Mouse (Mus musculus) hindbrain, embryonic 15.5 days (tissue): ENCODE measurements around the gene U90926. TPM values are rescaled to one million over a fixed set of nuclear protein-coding genes. Genes with fewer than 3 reads are reported as not detected.

ENCODE experiments used
- ATAC-seq: fragments of 200-750 bp; cut with Nextera tagmentation; 2 replicates; pipeline ENCODE4 v1.8.0; 2017; ENCODE audit warnings: low read depth, moderate number of reproducible peaks, moderate TSS enrichment; ENCODE audit not compliant: low FRiP score
- H3K27ac ChIP-seq: fragments of 300-500 bp; sonication (generic); replicated peaks from 2 replicates; pipeline ENCODE4 v1.5.1; 2015; ENCODE audit warnings: mild to moderate bottlenecking, inconsistent platforms
- H3K27me3 ChIP-seq: fragments of 300-500 bp; sonication (generic); 2 replicates; pipeline ENCODE4 v1.6.1; 2015; ENCODE audit warnings: control low read depth, inconsistent platforms
- H3K36me3 ChIP-seq: fragments of 300-500 bp; sonication (generic); 2 replicates; pipeline ENCODE4 v1.6.1; 2015; ENCODE audit warnings: control low read depth, inconsistent platforms
- H3K4me1 ChIP-seq: fragments of 300-500 bp; sonication (generic); replicated peaks from 2 replicates; pipeline ENCODE4 v1.6.1; 2015; ENCODE audit warnings: control low read depth, inconsistent platforms
- H3K4me2 ChIP-seq: fragments of 300-500 bp; sonication (generic); 2 replicates; pipeline ENCODE4 v1.6.1; 2015; ENCODE audit warnings: moderate library complexity, mild to moderate bottlenecking, inconsistent platforms
- H3K4me3 ChIP-seq: fragments of 300-500 bp; sonication (generic); 2 replicates; pipeline ENCODE4 v1.5.1; 2015; ENCODE audit warnings: mild to moderate bottlenecking, inconsistent platforms
- H3K9ac ChIP-seq: fragments of 300-500 bp; sonication (generic); 2 replicates; pipeline ENCODE4 v1.6.1; 2015; ENCODE audit warnings: inconsistent platforms
- H3K9me3 ChIP-seq: fragments of 300-500 bp; sonication (generic); 2 replicates; pipeline ENCODE4 v1.6.1; 2016; ENCODE audit warnings: control low read depth, inconsistent platforms
- WGBS: fragments of 180-500 bp; shearing (Covaris S2); methylation state at CpG from one replicate; pipeline ENCODE4 v1.1.7; 2015; 5-methylcytosine and 5-hydroxymethylcytosine counted together
- polyA plus RNA-seq: library from polyadenylated mRNA; unstranded; fragments of >200 nt; fragmentation: Nextera tagmentation; extraction: Ambion mirVana; gene quantifications from 2 replicates; pipeline ENCODE4 v1.2.1, GENCODE M21; 2015

The U90926 gene
- polyA plus RNA-seq, 1 experiment from 2014 or later = not detected

DNA sequence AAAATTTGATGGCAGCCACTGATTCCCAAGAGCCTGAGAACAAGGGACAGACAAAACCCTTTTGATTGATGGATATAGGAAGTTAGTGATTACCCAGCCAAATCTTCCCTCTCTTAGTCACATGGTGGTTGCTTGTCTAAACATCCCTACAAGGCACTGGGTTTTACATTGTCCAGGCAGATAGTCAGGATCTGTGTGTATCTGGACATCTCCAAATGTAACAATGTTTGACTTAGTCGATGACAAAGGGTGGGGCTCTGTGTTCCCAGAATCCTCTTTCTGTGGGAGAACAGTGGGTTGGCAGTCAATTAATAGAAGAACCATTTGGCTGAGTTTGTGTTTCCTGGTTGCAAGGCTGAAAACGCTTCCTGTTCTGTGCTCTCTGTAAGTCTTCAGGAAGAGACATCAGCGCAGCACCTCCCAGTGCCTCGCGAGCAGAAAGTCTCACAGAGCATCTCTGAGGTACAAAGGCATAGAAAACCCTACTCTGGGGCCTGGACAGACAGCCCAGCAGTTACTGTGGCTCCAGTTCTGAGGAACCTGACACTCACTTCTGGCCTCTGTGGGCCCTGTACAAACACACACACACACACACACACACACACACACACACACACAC lies 19.8 kb upstream of the U90926 start:
- H3K36me3 ChIP-seq = no peaks in the 10 kb centered on the region
- ATAC-seq = no peak
- no peak overlapping the region for H3K4me3 ChIP-seq
- H3K4me1 ChIP-seq = no peaks in the 10 kb centered on the region
- H3K27me3 ChIP-seq = no peaks in the 10 kb centered on the region
- WGBS = 70% methylated on average over 5 of the region's 5 CpGs
- no peak overlapping the region for H3K27ac ChIP-seq
- H3K9me3 ChIP-seq = no peaks in the 10 kb centered on the region
- H3K4me2 ChIP-seq = no peak overlapping the region
- H3K9ac ChIP-seq = no peak overlapping the region

DNA sequence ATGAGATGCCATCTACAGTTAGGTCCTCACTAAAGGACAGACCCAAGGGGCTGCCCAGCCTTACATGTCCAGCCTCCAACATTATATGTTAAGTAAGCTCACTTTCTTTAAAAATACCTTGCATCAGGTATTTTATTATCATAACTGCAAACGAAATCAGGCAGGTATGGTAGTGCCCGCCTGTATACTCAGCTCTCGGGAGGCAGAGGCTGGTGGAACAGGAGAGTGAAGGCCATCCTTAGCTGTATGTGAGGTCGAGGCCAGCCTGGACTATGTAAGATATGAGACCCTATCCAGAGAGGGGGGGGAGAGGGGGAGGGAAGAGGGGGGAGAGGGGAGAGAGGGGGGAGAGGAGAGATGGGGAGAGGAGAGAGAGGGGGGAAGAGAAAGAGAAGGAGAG lies 18.2 kb upstream of the U90926 start:
- no peaks in the 10 kb centered on the region for H3K4me1 ChIP-seq
- H3K4me3 ChIP-seq = no peak overlapping the region
- H3K9me3 ChIP-seq = no peaks in the 10 kb centered on the region
- H3K4me2 ChIP-seq = no peak overlapping the region
- no peaks in the 10 kb centered on the region for H3K27me3 ChIP-seq
- no peak for ATAC-seq
- WGBS = 82% methylated on average over 4 of the region's 4 CpGs
- no peak overlapping the region for H3K27ac ChIP-seq
- no peak overlapping the region for H3K9ac ChIP-seq
- H3K36me3 ChIP-seq = no peaks in the 10 kb centered on the region

DNA sequence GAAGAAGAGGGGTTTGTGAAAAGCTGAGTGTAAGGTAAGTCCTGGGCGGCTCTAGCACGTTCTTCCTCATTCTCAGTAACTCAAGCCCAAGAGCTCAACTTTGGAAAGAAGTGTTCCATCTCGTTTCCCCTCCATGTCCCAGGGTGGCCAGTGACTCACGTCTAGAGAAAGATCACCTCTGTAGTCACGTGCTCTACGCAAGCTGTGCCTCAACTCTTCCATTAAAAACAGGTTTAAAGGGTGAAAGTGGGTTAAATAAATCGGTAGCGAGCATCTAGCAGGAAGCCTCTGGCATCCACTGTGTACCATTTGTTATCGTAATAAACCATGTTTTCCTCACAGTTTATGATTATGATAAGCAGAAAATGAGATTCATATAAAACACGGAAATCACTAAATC lies 16.6 kb upstream of the U90926 start:
- H3K27ac ChIP-seq = no peak overlapping the region
- H3K4me1 ChIP-seq = no peaks in the 10 kb centered on the region
- H3K4me2 ChIP-seq = no peak overlapping the region
- H3K36me3 ChIP-seq = no peaks in the 10 kb centered on the region
- H3K4me3 ChIP-seq = no peak overlapping the region
- no peak overlapping the region for H3K9ac ChIP-seq
- H3K9me3 ChIP-seq = no peaks in the 10 kb centered on the region
- WGBS = 82% methylated on average over 10 of the region's 10 CpGs
- no peak for ATAC-seq
- H3K27me3 ChIP-seq = no peaks in the 10 kb centered on the region

DNA sequence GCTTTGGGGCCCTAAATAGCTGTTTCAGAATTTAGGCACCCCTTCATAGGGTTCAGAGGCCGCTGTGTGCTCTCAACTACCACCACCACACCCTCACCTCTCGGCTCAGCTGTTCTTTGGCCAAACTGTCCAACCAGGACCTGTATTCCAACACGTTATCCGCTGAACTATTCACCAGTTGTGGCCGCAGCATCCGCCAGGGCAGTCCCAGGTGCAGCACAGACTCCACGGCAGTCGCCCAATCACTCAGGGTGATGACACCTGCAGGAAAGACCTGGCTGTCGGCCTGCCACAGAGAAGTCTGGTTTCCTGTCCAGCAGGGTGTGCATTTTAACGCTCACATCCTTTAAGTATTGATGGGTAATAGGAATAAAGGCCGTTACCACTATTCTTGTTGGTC lies 15.1 kb upstream of the U90926 start:
- no peaks in the 10 kb centered on the region for H3K9me3 ChIP-seq
- no peaks in the 10 kb centered on the region for H3K36me3 ChIP-seq
- no peak overlapping the region for H3K4me2 ChIP-seq
- no peak overlapping the region for H3K4me3 ChIP-seq
- H3K9ac ChIP-seq = no peak overlapping the region
- H3K27me3 ChIP-seq = no peaks in the 10 kb centered on the region
- 87% methylated on average over 11 of the region's 11 CpGs for WGBS
- no peak for ATAC-seq
- H3K4me1 ChIP-seq = no peaks in the 10 kb centered on the region
- no peak overlapping the region for H3K27ac ChIP-seq

DNA sequence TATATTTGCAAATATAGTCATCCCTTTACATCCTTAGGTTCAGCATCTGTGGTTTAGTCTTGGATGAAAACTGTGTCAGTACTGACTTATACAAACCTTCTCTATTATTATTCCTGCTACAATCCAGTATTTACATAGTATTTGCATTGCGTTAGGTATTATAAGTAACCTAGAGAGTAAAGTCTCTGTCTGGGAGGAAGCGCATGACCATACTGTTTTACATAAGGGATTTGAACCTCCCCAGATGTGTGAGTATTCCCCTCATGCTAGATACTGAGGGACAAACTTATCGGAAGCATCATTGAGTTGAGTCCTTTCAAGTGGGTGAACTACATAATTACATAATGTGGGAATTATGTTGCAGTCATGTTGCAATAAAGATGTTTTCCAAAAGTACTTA lies 14.3 kb upstream of the U90926 start:
- Histone ChIP-seq H3K4me1 (no peaks in the 10 kb centered on the region), H3K36me3 (no peaks in the 10 kb centered on the region), H3K27ac (no peak overlapping the region), H3K9ac (no peak overlapping the region), H3K4me2 (no peak overlapping the region), H3K4me3 (no peak overlapping the region), H3K27me3 (no peaks in the 10 kb centered on the region), H3K9me3 (no peaks in the 10 kb centered on the region)
- WGBS = 95% methylated on average over 3 of the region's 3 CpGs
- no peak for ATAC-seq

DNA sequence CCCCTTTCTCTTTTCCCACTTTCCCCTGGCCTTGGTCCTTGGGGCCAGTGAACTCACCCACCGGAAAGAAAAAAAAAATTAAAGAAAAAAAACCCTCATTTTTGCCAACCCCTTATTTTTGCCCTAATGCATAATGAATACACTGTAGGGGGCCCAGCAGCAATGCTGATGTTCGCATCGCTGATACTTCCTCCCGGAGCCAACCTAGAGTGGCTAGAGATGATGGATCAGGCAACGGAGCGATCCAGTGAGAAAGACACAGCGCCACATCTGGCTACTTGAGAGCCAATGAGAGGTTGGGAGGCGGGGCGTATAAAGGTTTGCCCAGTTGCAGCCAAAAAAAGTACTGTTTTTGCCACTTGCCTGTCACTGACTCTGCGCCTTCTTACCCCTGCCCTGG lies 13.6 kb upstream of the U90926 start:
- Histone ChIP-seq H3K36me3 (no peaks in the 10 kb centered on the region), H3K9me3 (no peaks in the 10 kb centered on the region), H3K4me2 (no peak overlapping the region)

DNA sequence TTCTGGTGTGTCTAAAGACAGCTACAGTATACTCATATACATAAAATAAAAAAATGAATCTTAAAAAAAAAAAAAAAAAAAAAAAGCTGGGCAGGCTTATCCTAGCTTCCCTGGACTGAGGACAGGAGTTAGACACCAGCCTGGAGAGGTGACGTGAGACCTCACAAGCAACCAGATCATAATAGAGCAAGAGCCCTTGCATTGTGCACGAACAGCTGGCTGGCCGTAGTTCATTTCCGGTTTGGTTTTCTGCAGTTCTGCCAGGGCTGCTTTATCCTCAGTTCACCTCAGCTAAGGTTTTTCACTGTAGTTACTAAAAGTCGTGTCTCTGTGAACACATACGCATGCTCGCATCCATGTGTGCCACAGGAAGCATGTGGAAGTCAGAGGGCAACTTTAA lies 12.6 kb upstream of the U90926 start:
- Histone ChIP-seq H3K27me3 (no peaks in the 10 kb centered on the region), H3K4me1 (no peaks in the 10 kb centered on the region), H3K27ac (no peak overlapping the region), H3K36me3 (no peaks in the 10 kb centered on the region), H3K4me3 (no peak overlapping the region), H3K9ac (no peak overlapping the region), H3K9me3 (no peaks in the 10 kb centered on the region), H3K4me2 (no peak overlapping the region)
- WGBS = 91% methylated on average over 7 of the region's 7 CpGs
- no peak for ATAC-seq

More for the DNA sequence above, 13.6 kb upstream of the U90926 start:
- WGBS = 28% methylated on average over 10 of the region's 10 CpGs
- Histone ChIP-seq H3K4me3 (no peak overlapping the region), H3K4me1 (no peaks in the 10 kb centered on the region), H3K27me3 (no peaks in the 10 kb centered on the region), H3K27ac (no peak overlapping the region), H3K9ac (no peak overlapping the region)
- no peak for ATAC-seq

DNA sequence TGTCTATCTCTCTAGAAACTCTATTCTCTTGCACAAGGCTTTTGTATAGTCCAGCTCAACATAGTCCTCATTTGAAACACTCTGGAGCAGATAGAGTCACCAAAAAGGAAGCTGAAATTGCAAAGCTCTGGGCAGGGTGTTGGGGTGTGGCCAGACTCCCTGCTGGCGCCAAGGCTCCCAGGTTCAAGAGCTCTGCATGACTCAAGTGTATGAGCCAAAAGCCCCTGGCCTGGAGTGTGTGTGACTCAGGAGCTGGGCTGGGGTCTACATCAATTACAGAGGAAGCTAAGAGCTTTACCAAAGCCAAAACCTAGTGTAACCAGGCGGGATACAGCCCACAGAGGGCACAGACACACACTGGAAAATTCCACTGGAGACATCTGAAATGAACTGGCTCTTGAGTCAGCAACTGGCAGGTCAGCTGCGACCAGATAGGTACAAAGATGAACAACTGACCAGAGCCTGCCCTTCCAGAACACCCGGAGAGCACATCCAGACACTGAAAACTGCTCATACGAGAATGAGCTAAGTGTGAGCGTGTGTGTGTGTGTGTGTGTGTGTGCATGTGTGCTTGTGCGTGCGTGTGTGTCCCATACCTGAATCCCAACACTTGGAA lies 5.2 kb upstream of the U90926 start:
- WGBS = 91% methylated on average over 8 of the region's 8 CpGs
- H3K27ac ChIP-seq = no peak overlapping the region

DNA sequence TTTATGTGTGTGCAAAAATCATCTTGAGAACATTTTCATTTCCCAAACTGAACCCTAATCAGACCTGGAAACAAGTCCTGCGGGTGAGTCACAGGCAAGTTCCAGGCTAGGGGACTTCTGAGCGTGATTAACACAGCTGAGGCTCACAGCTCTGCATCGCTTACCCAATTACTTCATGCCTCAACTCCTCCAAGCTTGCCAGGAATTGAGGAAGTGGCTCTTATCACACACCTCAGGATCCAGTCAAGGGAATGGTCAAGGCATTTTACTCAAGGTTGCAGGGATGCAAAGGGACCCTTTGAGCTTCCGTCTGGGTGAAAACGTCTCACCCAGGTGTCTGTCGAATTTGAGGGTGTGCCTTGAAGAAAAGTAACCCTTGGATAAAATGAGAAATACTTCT lies 4.6 kb upstream of the U90926 start:
- Histone ChIP-seq H3K4me2 (no peak overlapping the region), H3K9me3 (no peaks in the 10 kb centered on the region), H3K36me3 (no peaks in the 10 kb centered on the region), H3K27ac (peak overlapping the region; percentile 71; the same call in 1 of the 2 replicates), H3K4me3 (no peak overlapping the region), H3K9ac (no peak overlapping the region), H3K27me3 (no peaks in the 10 kb centered on the region), H3K4me1 (peaks cover 13% of the 10 kb centered on the region)
- ATAC-seq = peak; percentile 63
- 65% methylated on average over 6 of the region's 6 CpGs for WGBS

More for the DNA sequence above, 5.2 kb upstream of the U90926 start:
- H3K9me3 ChIP-seq = no peaks in the 10 kb centered on the region
- no peak overlapping the region for H3K4me2 ChIP-seq
- no peak overlapping the region for H3K4me3 ChIP-seq
- H3K27me3 ChIP-seq = no peaks in the 10 kb centered on the region
- H3K36me3 ChIP-seq = no peaks in the 10 kb centered on the region
- H3K4me1 ChIP-seq = peaks cover 13% of the 10 kb centered on the region
- ATAC-seq = peak; percentile 28; the same call in 1 of the 2 replicates
- H3K9ac ChIP-seq = no peak overlapping the region

DNA sequence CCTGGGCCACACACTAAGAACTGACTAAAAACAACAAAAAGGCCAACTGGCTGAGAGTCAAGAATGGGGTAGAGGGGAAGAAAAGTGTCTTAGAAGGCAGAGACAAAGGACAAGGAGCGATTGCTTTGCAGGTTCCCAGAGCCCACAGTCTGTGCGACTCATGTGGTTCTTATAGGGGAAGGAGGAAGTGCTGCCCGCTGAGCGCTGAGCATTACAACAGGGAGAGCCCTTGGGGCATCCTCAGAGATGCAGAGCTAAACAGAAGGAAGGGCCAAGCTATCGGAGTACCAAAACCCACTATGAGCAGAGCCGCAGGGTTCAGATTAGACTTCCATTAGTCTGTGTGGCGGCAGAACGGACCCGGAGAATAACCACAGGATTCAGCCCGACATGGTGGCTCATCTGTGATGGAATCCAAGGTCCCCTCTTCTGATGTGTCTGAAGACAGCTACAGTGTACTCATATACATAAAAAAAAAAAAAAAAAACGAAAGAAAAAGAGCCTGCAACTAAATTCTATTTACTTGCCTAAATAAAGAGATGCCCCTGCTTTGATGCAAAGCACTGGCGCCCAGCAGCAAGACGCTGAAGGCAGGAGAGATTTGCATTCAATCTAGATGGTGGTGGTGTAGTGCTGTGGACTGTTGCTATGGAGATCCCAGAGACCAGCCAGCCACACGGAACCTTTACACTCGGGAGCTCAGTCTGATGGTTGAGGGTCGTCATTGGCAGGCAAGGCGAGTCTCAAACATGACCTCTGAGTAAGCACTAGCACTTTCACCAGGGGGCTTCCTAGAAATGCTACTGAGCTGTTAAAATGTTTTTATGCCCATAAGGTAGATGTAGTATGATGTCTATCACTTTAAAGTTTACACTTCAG lies 3.9 kb upstream of the U90926 start:
- Histone ChIP-seq H3K4me3 (no peak overlapping the region), H3K4me2 (peak overlapping the region; percentile 28), H3K27me3 (no peaks in the 10 kb centered on the region), H3K4me1 (peaks cover 13% of the 10 kb centered on the region), H3K27ac (peak overlapping the region; percentile 71), H3K9ac (no peak overlapping the region), H3K9me3 (no peaks in the 10 kb centered on the region), H3K36me3 (no peaks in the 10 kb centered on the region)
- 25% methylated on average over 17 of the region's 17 CpGs for WGBS
- peak; percentile 90 for ATAC-seq

DNA sequence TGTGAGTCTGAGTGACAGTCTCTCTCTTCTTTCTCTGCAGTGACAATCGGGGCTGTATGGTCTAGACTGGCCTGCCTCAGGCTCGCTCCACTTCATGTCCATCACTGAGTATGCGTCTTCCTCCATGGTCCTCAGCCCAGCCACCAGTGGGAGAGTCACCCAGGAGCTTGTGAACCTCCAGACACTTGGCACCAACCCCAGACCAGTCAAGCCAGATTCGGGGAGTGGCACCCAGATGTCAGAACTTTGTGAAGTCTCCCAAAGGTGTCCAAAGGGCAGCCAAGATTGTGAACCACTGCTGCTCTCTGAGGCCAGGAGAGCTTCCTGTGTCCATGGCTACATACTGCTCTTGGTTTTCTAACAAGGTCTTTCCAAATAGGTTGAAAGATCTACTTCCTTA lies 3.0 kb downstream of the U90926 start:
- 88% methylated on average over 4 of the region's 4 CpGs for WGBS
- Histone ChIP-seq H3K4me2 (no peak overlapping the region), H3K4me1 (no peaks in the 10 kb centered on the region), H3K36me3 (no peaks in the 10 kb centered on the region), H3K4me3 (no peak overlapping the region), H3K27ac (no peak overlapping the region), H3K9me3 (no peaks in the 10 kb centered on the region), H3K27me3 (no peaks in the 10 kb centered on the region), H3K9ac (no peak overlapping the region)
- no peak for ATAC-seq

DNA sequence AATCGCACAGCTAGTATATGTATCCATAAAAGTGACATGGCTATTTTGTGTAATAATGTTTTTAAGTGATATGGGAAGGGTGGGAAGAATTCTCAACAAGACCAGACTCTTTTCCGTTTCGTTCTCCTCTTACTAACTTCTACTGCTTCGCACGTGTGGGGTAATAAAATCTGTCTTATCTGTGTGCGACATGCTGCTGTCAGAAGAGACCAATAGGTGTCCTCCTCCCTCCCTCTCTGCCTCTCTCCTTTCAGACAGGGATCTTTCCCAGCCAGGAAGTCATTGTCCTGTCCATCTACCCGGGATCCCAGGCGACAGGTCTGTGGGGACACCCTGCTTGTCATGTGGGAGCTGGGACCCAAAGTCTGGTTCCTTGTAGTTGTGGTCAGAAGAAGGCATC lies 5.0 kb downstream of the U90926 start:
- WGBS = 75% methylated on average over 8 of the region's 8 CpGs
- Histone ChIP-seq H3K36me3 (peaks cover 10% of the 10 kb centered on the region), H3K27me3 (no peaks in the 10 kb centered on the region), H3K9ac (no peak overlapping the region), H3K4me3 (no peak overlapping the region), H3K27ac (no peak overlapping the region), H3K4me1 (no peaks in the 10 kb centered on the region), H3K9me3 (no peaks in the 10 kb centered on the region), H3K4me2 (no peak overlapping the region)
- ATAC-seq = no peak
